Mouse (Mus musculus) thymus, adult 2 months (tissue): ENCODE results near the gene Large2.

Experiments used
- CTCF ChIP-seq: fragments of 200-500 bp; IDR thresholded peaks from 2 replicates; pipeline ENCODE4 v1.5.1; 2012; ENCODE audit warnings: mild to moderate bottlenecking, control low read depth, low read length, moderate library complexity, borderline replicate concordance; ENCODE audit not compliant: control insufficient read depth, poor library complexity, insufficient read depth; ENCODE audit errors: extremely low read depth
- POLR2A ChIP-seq: fragments of 200-500 bp; IDR thresholded peaks from 2 replicates; pipeline ENCODE4 v1.6.1; 2012; ENCODE audit warnings: mild to moderate bottlenecking, low read length, control low read depth, moderate library complexity; ENCODE audit not compliant: control insufficient read depth, poor library complexity, insufficient read depth; ENCODE audit errors: extremely low read depth

DNA sequence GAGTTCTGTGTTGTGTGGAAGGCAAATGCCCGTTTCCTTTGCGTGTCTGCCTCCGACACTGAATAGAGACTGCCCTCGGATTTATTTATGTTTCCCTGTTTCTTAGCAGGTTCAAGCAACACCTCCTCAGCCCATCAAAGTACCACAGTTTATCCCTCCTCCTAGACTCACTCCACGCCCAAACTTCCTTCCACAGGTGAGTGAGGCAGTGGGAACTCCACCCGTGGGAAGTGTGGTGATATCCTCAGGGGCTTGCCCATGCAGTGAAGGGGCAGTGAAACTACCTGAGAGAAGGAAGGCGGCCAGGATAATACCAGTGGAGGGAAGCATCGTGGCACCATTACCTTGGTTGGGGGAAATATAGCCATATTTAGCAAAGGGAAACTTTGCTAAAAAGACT, 46.5 kb downstream of the Large2 start:
- TF ChIP-seq CTCF: no peak
- no peak for TF ChIP-seq POLR2A
